Mouse (Mus musculus) midbrain, embryonic 16.5 days (tissue): ENCODE results near the gene Col18a1. TPM values are rescaled to one million over a fixed set of nuclear protein-coding genes. Genes with fewer than 3 reads are reported as not detected.

Source experiments
- ATAC-seq: fragments of 200-750 bp; cut with Nextera tagmentation; 2 replicates; pipeline ENCODE4 v1.8.0; 2017; ENCODE audit warnings: moderate TSS enrichment
- H3K27ac ChIP-seq: fragments of 300-500 bp; sonication (generic); 2 replicates; pipeline ENCODE4 v1.5.1; 2014; ENCODE audit warnings: mild to moderate bottlenecking, low read length, mixed read lengths
- H3K27me3 ChIP-seq: fragments of 300-500 bp; sonication (generic); 2 replicates; pipeline ENCODE4 v1.6.1; 2014; ENCODE audit warnings: low read depth, low read length, mixed read lengths; ENCODE audit not compliant: control insufficient read depth, insufficient read depth
- H3K36me3 ChIP-seq: fragments of 300-500 bp; sonication (generic); 2 replicates; pipeline ENCODE4 v1.6.1; 2014; ENCODE audit warnings: mild to moderate bottlenecking, low read length, moderate library complexity, mixed read lengths; ENCODE audit not compliant: control insufficient read depth, insufficient read depth
- H3K4me1 ChIP-seq: fragments of 300-500 bp; sonication (generic); 2 replicates; pipeline ENCODE4 v1.6.1; 2014; ENCODE audit warnings: mild to moderate bottlenecking, low read length, mixed read lengths; ENCODE audit not compliant: control insufficient read depth, insufficient read depth
- H3K4me2 ChIP-seq: fragments of 300-500 bp; sonication (generic); 2 replicates; pipeline ENCODE4 v1.6.1; 2014; ENCODE audit warnings: mild to moderate bottlenecking, low read length, mixed read lengths
- H3K4me3 ChIP-seq: fragments of 300-500 bp; sonication (generic); 2 replicates; pipeline ENCODE4 v1.5.1; 2014; ENCODE audit warnings: low read depth, mild to moderate bottlenecking, low read length, moderate library complexity, mixed read lengths
- H3K9ac ChIP-seq: fragments of 300-500 bp; sonication (generic); 2 replicates; pipeline ENCODE4 v1.6.1; 2014; ENCODE audit warnings: low read depth, low read length, mixed read lengths
- H3K9me3 ChIP-seq: fragments of 300-500 bp; sonication (generic); replicated peaks from 2 replicates; pipeline ENCODE4 v1.6.1; 2014; ENCODE audit warnings: mild to moderate bottlenecking, low read length, mixed read lengths; ENCODE audit not compliant: control insufficient read depth, poor library complexity, severe bottlenecking
- WGBS: fragments of 180-500 bp; shearing (Covaris S2); extraction: QIAGEN DNeasy Blood & Tissue Kit; methylation state at CpG from one replicate; pipeline ENCODE4 v1.1.7; 2014; 5-methylcytosine and 5-hydroxymethylcytosine counted together
- polyA plus RNA-seq: library from polyadenylated mRNA; unstranded; fragments of >200 nt; fragmentation: Nextera tagmentation; extraction: Ambion mirVana; gene quantifications from 2 replicates; pipeline ENCODE4 v1.2.1, GENCODE M21; 2015

The Col18a1 gene
- polyA plus RNA-seq, 1 experiment from 2014 or later = 20.4 TPM

- 1% methylated on average over 14 of the region's 14 CpGs for WGBS
- peak; percentile 76 for ATAC-seq
- Histone ChIP-seq H3K9ac (peak overlapping the region; percentile 39; the same call in 1 of the 2 replicates), H3K4me2 (peak overlapping the region; percentile 42), H3K36me3 (no peaks in the 10 kb centered on the region), H3K9me3 (no peaks in the 10 kb centered on the region), H3K4me1 (peaks cover 22% of the 10 kb centered on the region), H3K4me3 (peak overlapping the region; percentile 6; the same call in 1 of the 2 replicates), H3K27ac (peak overlapping the region; percentile 33), H3K27me3 (no peaks in the 10 kb centered on the region)
Measured at GRCm38 (mm10) chr10:77150947-77151521, 15.3 kb downstream of the Col18a1 start.

GRCm38 (mm10) chr10:77150016-77150415 lies 16.3 kb downstream of the Col18a1 start:
- no peak for ATAC-seq
- Histone ChIP-seq H3K4me3 (no peak overlapping the region), H3K27ac (no peak overlapping the region), H3K9ac (no peak overlapping the region), H3K27me3 (no peaks in the 10 kb centered on the region), H3K4me1 (peaks cover 22% of the 10 kb centered on the region), H3K36me3 (no peaks in the 10 kb centered on the region), H3K4me2 (no peak overlapping the region), H3K9me3 (no peaks in the 10 kb centered on the region)
- 53% methylated on average over 8 of the region's 8 CpGs for WGBS

- H3K9me3 ChIP-seq = no peaks in the 10 kb centered on the region
- H3K27ac ChIP-seq = no peak overlapping the region
- H3K27me3 ChIP-seq = no peaks in the 10 kb centered on the region
- no peaks in the 10 kb centered on the region for H3K36me3 ChIP-seq
- no peak overlapping the region for H3K4me3 ChIP-seq
- no peak overlapping the region for H3K4me2 ChIP-seq
- ATAC-seq = no peak
- 89% methylated on average over 10 of the region's 10 CpGs for WGBS
- peaks cover 22% of the 10 kb centered on the region for H3K4me1 ChIP-seq
- H3K9ac ChIP-seq = no peak overlapping the region
Measured at GRCm38 (mm10) chr10:77147545-77147944, 18.8 kb downstream of the Col18a1 start.

GRCm38 (mm10) chr10:77146901-77147463 lies 19.4 kb downstream of the Col18a1 start:
- WGBS = 81% methylated on average over 4 of the region's 4 CpGs
- H3K27ac ChIP-seq = no peak overlapping the region
- no peak overlapping the region for H3K9ac ChIP-seq
- H3K4me1 ChIP-seq = peaks cover 22% of the 10 kb centered on the region
- H3K9me3 ChIP-seq = no peaks in the 10 kb centered on the region
- H3K4me3 ChIP-seq = no peak overlapping the region
- no peaks in the 10 kb centered on the region for H3K36me3 ChIP-seq
- H3K27me3 ChIP-seq = no peaks in the 10 kb centered on the region
- no peak overlapping the region for H3K4me2 ChIP-seq
- no peak for ATAC-seq

GRCm38 (mm10) chr10:77145946-77146345 lies 20.4 kb downstream of the Col18a1 start:
- H3K4me1 ChIP-seq = peaks cover 13% of the 10 kb centered on the region

GRCm38 (mm10) chr10:77144372-77144771 lies 22.0 kb downstream of the Col18a1 start:
- WGBS = 98% methylated on average over 2 of the region's 2 CpGs
- Histone ChIP-seq H3K27me3 (no peaks in the 10 kb centered on the region), H3K9ac (no peak overlapping the region), H3K36me3 (no peaks in the 10 kb centered on the region), H3K4me1 (peaks cover 4% of the 10 kb centered on the region; the same call in 1 of the 2 replicates), H3K4me3 (no peak overlapping the region), H3K9me3 (no peaks in the 10 kb centered on the region), H3K27ac (no peak overlapping the region), H3K4me2 (no peak overlapping the region)
- ATAC-seq = no peak

More at GRCm38 (mm10) chr10:77145946-77146345, 20.4 kb downstream of the Col18a1 start:
- 31% methylated on average over 1 of the region's 1 CpGs for WGBS
- no peak overlapping the region for H3K4me3 ChIP-seq
- H3K9ac ChIP-seq = no peak overlapping the region
- H3K9me3 ChIP-seq = no peaks in the 10 kb centered on the region
- no peaks in the 10 kb centered on the region for H3K36me3 ChIP-seq
- H3K27me3 ChIP-seq = no peaks in the 10 kb centered on the region
- H3K4me2 ChIP-seq = no peak overlapping the region
- ATAC-seq = no peak
- no peak overlapping the region for H3K27ac ChIP-seq

- ATAC-seq = no peak
- WGBS = 88% methylated on average over 2 of the region's 2 CpGs
- Histone ChIP-seq H3K27ac (no peak overlapping the region), H3K9me3 (no peaks in the 10 kb centered on the region), H3K9ac (no peak overlapping the region), H3K4me3 (no peak overlapping the region), H3K36me3 (no peaks in the 10 kb centered on the region), H3K27me3 (no peaks in the 10 kb centered on the region), H3K4me1 (peaks cover 4% of the 10 kb centered on the region; the same call in 1 of the 2 replicates), H3K4me2 (no peak overlapping the region)
Measured at GRCm38 (mm10) chr10:77142328-77142727, 24.0 kb downstream of the Col18a1 start.

- H3K4me1 ChIP-seq = no peaks in the 10 kb centered on the region
- H3K27ac ChIP-seq = no peak overlapping the region
- H3K9me3 ChIP-seq = no peaks in the 10 kb centered on the region
- no peak overlapping the region for H3K9ac ChIP-seq
- H3K27me3 ChIP-seq = no peaks in the 10 kb centered on the region
- H3K36me3 ChIP-seq = no peaks in the 10 kb centered on the region
- no peak overlapping the region for H3K4me3 ChIP-seq
- H3K4me2 ChIP-seq = no peak overlapping the region
- ATAC-seq = no peak
Measured at GRCm38 (mm10) chr10:77138304-77138703, 28.0 kb downstream of the Col18a1 start.

- H3K4me1 ChIP-seq = no peaks in the 10 kb centered on the region
- no peaks in the 10 kb centered on the region for H3K9me3 ChIP-seq
- no peak overlapping the region for H3K4me2 ChIP-seq
- no peaks in the 10 kb centered on the region for H3K27me3 ChIP-seq
- ATAC-seq = no peak
- H3K36me3 ChIP-seq = no peaks in the 10 kb centered on the region
- no peak overlapping the region for H3K4me3 ChIP-seq
- WGBS = 95% methylated on average over 6 of the region's 6 CpGs
- no peak overlapping the region for H3K9ac ChIP-seq
- no peak overlapping the region for H3K27ac ChIP-seq
Measured at GRCm38 (mm10) chr10:77136205-77136604, 30.1 kb downstream of the Col18a1 start.
